Mouse (Mus musculus) heart, embryonic 12.5 days (tissue): ENCODE results near the gene Frat2. TPM values are rescaled to one million over a fixed set of nuclear protein-coding genes. Genes with fewer than 3 reads are reported as not detected.

Experiments used
- ATAC-seq: fragments of 200-750 bp; cut with Nextera tagmentation; 2 replicates; pipeline ENCODE4 v1.8.0; 2017; ENCODE audit warnings: moderate TSS enrichment, moderate library complexity; ENCODE audit not compliant: insufficient number of reproducible peaks, low FRiP score
- H3K27ac ChIP-seq: fragments of 300-500 bp; sonication (generic); 2 replicates; pipeline ENCODE4 v1.5.1; 2016; ENCODE audit warnings: mild to moderate bottlenecking, moderate library complexity; ENCODE audit not compliant: poor library complexity, severe bottlenecking
- H3K27me3 ChIP-seq: fragments of 300-500 bp; sonication (generic); replicated peaks from 2 replicates; pipeline ENCODE4 v1.6.1; 2016; ENCODE audit warnings: mild to moderate bottlenecking, moderate library complexity
- H3K36me3 ChIP-seq: fragments of 300-500 bp; sonication (generic); 2 replicates; pipeline ENCODE4 v1.6.1; 2016; ENCODE audit warnings: mild to moderate bottlenecking, moderate library complexity
- H3K4me1 ChIP-seq: fragments of 300-500 bp; sonication (generic); replicated peaks from 2 replicates; pipeline ENCODE4 v1.6.1; 2016; ENCODE audit warnings: mild to moderate bottlenecking
- H3K4me2 ChIP-seq: fragments of 300-500 bp; sonication (generic); 2 replicates; pipeline ENCODE4 v1.6.1; 2016; ENCODE audit warnings: mild to moderate bottlenecking, moderate library complexity
- H3K4me3 ChIP-seq: fragments of 300-500 bp; sonication (generic); 2 replicates; pipeline ENCODE4 v1.5.1; 2016; ENCODE audit warnings: mild to moderate bottlenecking
- H3K9ac ChIP-seq: fragments of 300-500 bp; sonication (generic); 2 replicates; pipeline ENCODE4 v1.6.1; 2016; ENCODE audit warnings: mild to moderate bottlenecking, moderate library complexity
- H3K9me3 ChIP-seq: fragments of 300-500 bp; sonication (generic); replicated peaks from 2 replicates; pipeline ENCODE4 v1.6.1; 2016; ENCODE audit warnings: mild to moderate bottlenecking, moderate library complexity
- whole genome bisulfite sequencing: fragments of 180-500 bp; shearing (Covaris S2); methylation state at CpG from one replicate; pipeline ENCODE4 v1.1.7; 2016; 5-methylcytosine and 5-hydroxymethylcytosine counted together
- polyA plus RNA-seq: library from polyadenylated mRNA; unstranded; fragments of >200 nt; fragmentation: Nextera tagmentation; extraction: Ambion mirVana; gene quantifications from 2 replicates; pipeline ENCODE4 v1.2.1, GENCODE M21; 2016

Frat2 gene
- polyA plus RNA-seq, 1 experiment from 2014 or later, result 3.6 TPM

- 12% methylated on average over 14 of the region's 14 CpGs for WGBS
- Histone ChIP-seq H3K4me2 (peak overlapping the region; percentile 100), H3K4me3 (peak overlapping the region; percentile 77), H3K9ac (peak overlapping the region; percentile 88; the same call in 1 of the 2 replicates), H3K27ac (no peak overlapping the region), H3K27me3 (peaks cover 10% of the 10 kb centered on the region; the same call in 1 of the 2 replicates), H3K9me3 (no peaks in the 10 kb centered on the region), H3K4me1 (peaks cover 30% of the 10 kb centered on the region), H3K36me3 (no peaks in the 10 kb centered on the region)
- no peak for ATAC-seq
These were observed 16.1 kb downstream of the Frat2 start for GRCm38 (mm10) chr19:41831718-41832391.

- peak overlapping the region; percentile 100 for H3K4me2 ChIP-seq
- no peak overlapping the region for H3K27ac ChIP-seq
- no peak for ATAC-seq
- H3K27me3 ChIP-seq, result peaks cover 10% of the 10 kb centered on the region; the same call in 1 of the 2 replicates
- no peaks in the 10 kb centered on the region for H3K9me3 ChIP-seq
- H3K4me1 ChIP-seq, result peaks cover 23% of the 10 kb centered on the region
- peak overlapping the region; percentile 77 for H3K4me3 ChIP-seq
- peak overlapping the region; percentile 88 for H3K9ac ChIP-seq
- under 1% methylated on average over 19 of the region's 19 CpGs for WGBS
- no peaks in the 10 kb centered on the region for H3K36me3 ChIP-seq
These were observed 16.8 kb downstream of the Frat2 start for GRCm38 (mm10) chr19:41831101-41831570.

- WGBS, result under 1% methylated on average over 103 of the region's 112 CpGs
- ATAC-seq, result peak; percentile 78
- H3K36me3 ChIP-seq, result no peaks in the 10 kb centered on the region
- H3K9me3 ChIP-seq, result no peaks in the 10 kb centered on the region
- peak overlapping the region; percentile 88 for H3K9ac ChIP-seq
- H3K4me1 ChIP-seq, result peaks cover 15% of the 10 kb centered on the region
- peak overlapping the region; percentile 100 for H3K4me2 ChIP-seq
- peak overlapping the region; percentile 67 for H3K27ac ChIP-seq
- peaks cover 10% of the 10 kb centered on the region; the same call in 1 of the 2 replicates for H3K27me3 ChIP-seq
- peak overlapping the region; percentile 77 for H3K4me3 ChIP-seq
These were observed 17.6 kb downstream of the Frat2 start for GRCm38 (mm10) chr19:41830106-41831031.

- peak; percentile 94 for ATAC-seq
- H3K4me2 ChIP-seq, result peak within 1 kb of the TSS; percentile 100
These were observed 18.4 kb downstream of the Frat2 start, which contains the start of gene Frat1 for GRCm38 (mm10) chr19:41829381-41830105. Gene Frat1, plus strand, starts transcription at chr19:41829970.

GRCm38 (mm10) chr19:41828941-41829340, 19.0 kb downstream of the Frat2 start:
- Histone ChIP-seq H3K4me2 (peak overlapping the region; percentile 100), H3K4me1 (peaks cover 12% of the 10 kb centered on the region), H3K27ac (no peak overlapping the region), H3K4me3 (peak overlapping the region; percentile 77), H3K9ac (no peak overlapping the region), H3K36me3 (no peaks in the 10 kb centered on the region), H3K9me3 (no peaks in the 10 kb centered on the region), H3K27me3 (peaks cover 10% of the 10 kb centered on the region; the same call in 1 of the 2 replicates)
- 69% methylated on average over 3 of the region's 3 CpGs for whole genome bisulfite sequencing
- no peak for ATAC-seq

More at GRCm38 (mm10) chr19:41829381-41830105, 18.4 kb downstream of the Frat2 start, which contains the start of gene Frat1:
- H3K27ac ChIP-seq, result peak within 1 kb of the TSS; percentile 67
- H3K9me3 ChIP-seq, result no peaks in the 10 kb centered on the region
- H3K4me1 ChIP-seq, result peaks cover 12% of the 10 kb centered on the region
- WGBS, result under 1% methylated on average over 39 of the region's 39 CpGs
- H3K36me3 ChIP-seq, result no peaks in the 10 kb centered on the region
- H3K9ac ChIP-seq, result peak within 1 kb of the TSS; percentile 88
- peaks cover 10% of the 10 kb centered on the region; the same call in 1 of the 2 replicates for H3K27me3 ChIP-seq
- peak within 1 kb of the TSS; percentile 77 for H3K4me3 ChIP-seq

- no peak for ATAC-seq
- H3K9ac ChIP-seq, result no peak overlapping the region
- 76% methylated on average over 3 of the region's 3 CpGs for WGBS
- peaks cover 6% of the 10 kb centered on the region for H3K4me1 ChIP-seq
- H3K36me3 ChIP-seq, result no peaks in the 10 kb centered on the region
- H3K4me3 ChIP-seq, result no peak overlapping the region
- H3K9me3 ChIP-seq, result no peaks in the 10 kb centered on the region
- no peak overlapping the region for H3K27ac ChIP-seq
- no peak overlapping the region for H3K4me2 ChIP-seq
- no peaks in the 10 kb centered on the region for H3K27me3 ChIP-seq
These were observed 21.4 kb downstream of the Frat2 start for GRCm38 (mm10) chr19:41826529-41826928.

GRCm38 (mm10) chr19:41824950-41825349, 23.0 kb downstream of the Frat2 start:
- H3K36me3 ChIP-seq, result no peaks in the 10 kb centered on the region
- 71% methylated on average over 5 of the region's 5 CpGs for WGBS
- 0 out of 2 replicates have a peak, but pooled peaks cover 2% of the 10 kb centered on the region for H3K27me3 ChIP-seq
- H3K4me2 ChIP-seq, result no peak overlapping the region
- no peak overlapping the region for H3K4me3 ChIP-seq
- H3K27ac ChIP-seq, result no peak overlapping the region
- ATAC-seq, result no peak
- H3K9ac ChIP-seq, result no peak overlapping the region
- no peaks in the 10 kb centered on the region for H3K4me1 ChIP-seq
- no peaks in the 10 kb centered on the region for H3K9me3 ChIP-seq

- no peaks in the 10 kb centered on the region for H3K9me3 ChIP-seq
- H3K27me3 ChIP-seq, result 0 out of 2 replicates have a peak, but pooled peaks cover 2% of the 10 kb centered on the region
- no peak overlapping the region for H3K4me2 ChIP-seq
- H3K27ac ChIP-seq, result no peak overlapping the region
- H3K4me1 ChIP-seq, result peaks cover 2% of the 10 kb centered on the region
- no peak overlapping the region for H3K9ac ChIP-seq
- no peaks in the 10 kb centered on the region for H3K36me3 ChIP-seq
- ATAC-seq, result no peak
- no peak overlapping the region for H3K4me3 ChIP-seq
- 63% methylated on average over 1 of the region's 1 CpGs for WGBS
These were observed 25.3 kb downstream of the Frat2 start for GRCm38 (mm10) chr19:41822589-41822988.

GRCm38 (mm10) chr19:41821436-41821835, 26.5 kb downstream of the Frat2 start:
- H3K4me1 ChIP-seq, result peaks cover 11% of the 10 kb centered on the region
- H3K27ac ChIP-seq, result no peak overlapping the region
- ATAC-seq, result no peak
- no peaks in the 10 kb centered on the region for H3K36me3 ChIP-seq
- no peak overlapping the region for H3K4me3 ChIP-seq
- WGBS, result 11% methylated on average over 5 of the region's 5 CpGs
- no peak overlapping the region for H3K4me2 ChIP-seq
- no peak overlapping the region for H3K9ac ChIP-seq
- H3K9me3 ChIP-seq, result no peaks in the 10 kb centered on the region
- 0 out of 2 replicates have a peak, but pooled peaks cover 2% of the 10 kb centered on the region for H3K27me3 ChIP-seq

GRCm38 (mm10) chr19:41818749-41819148, 29.2 kb downstream of the Frat2 start:
- Histone ChIP-seq H3K27ac (no peak overlapping the region), H3K4me2 (no peak overlapping the region), H3K9ac (no peak overlapping the region), H3K4me3 (no peak overlapping the region), H3K27me3 (0 out of 2 replicates have a peak, but pooled peaks cover 2% of the 10 kb centered on the region), H3K4me1 (peaks cover 11% of the 10 kb centered on the region), H3K36me3 (no peaks in the 10 kb centered on the region), H3K9me3 (no peaks in the 10 kb centered on the region)
- no peak for ATAC-seq
- 87% methylated on average over 4 of the region's 4 CpGs for WGBS
